17 mouse cellular contexts compared by ENCODE assay signal in genomic region chr15:28615662-28616061, GRCm38 (mm10).
DNase-seq lines count a peak whose midpoint lies in the region; ATAC-seq and TF ChIP-seq lines count a peak whose summit lies in the region.
"Had no signal": no experiment of that assay in that cellular context is flagged by ENCODE, and none has a peak within 500 bp of the region (broad histone marks: within the 10 kb centered on the region; RNA-seq: fewer than 3 reads in every experiment).

No protein-coding gene starts in this region.

- no peak overlapping the region for H3K4me2 ChIP-seq in midbrain, embryonic 16.5 days (ENCODE audit: low read length)
- H3K4me2 ChIP-seq: limb, embryonic 13.5 days; liver, embryonic 15.5 days; midbrain, embryonic 12.5 days; stomach, embryonic 15.5 days had no signal

- H3K9ac ChIP-seq in midbrain, embryonic 16.5 days (ENCODE audit: low read depth, low read length) = no peak overlapping the region
- H3K9ac ChIP-seq: limb, embryonic 13.5 days; liver, embryonic 15.5 days; midbrain, embryonic 12.5 days; stomach, embryonic 15.5 days had no signal

- no peak overlapping the region for H3K4me3 ChIP-seq in layer of hippocampus, adult 2 months
- H3K4me3 ChIP-seq in midbrain, embryonic 16.5 days (ENCODE audit: low read depth, low read length) = no peak overlapping the region
- H3K4me3 ChIP-seq: limb, embryonic 13.5 days; liver, embryonic 15.5 days; midbrain, embryonic 12.5 days; stomach, embryonic 15.5 days had no signal

- intact Hi-C loops in left cerebral cortex, postnatal 4 days (cut with DNase I) = no loop called here
- intact Hi-C loops in left cerebral cortex, postnatal 14 days (cut with DNase I) = no loop called here

- H3K27me3 ChIP-seq in midbrain, embryonic 16.5 days (ENCODE audit: control insufficient read depth, insufficient read depth, low read depth, low read length) = no peaks in the 10 kb centered on the region
- H3K27me3 ChIP-seq: limb, embryonic 13.5 days; liver, embryonic 15.5 days; midbrain, embryonic 12.5 days; stomach, embryonic 15.5 days had no signal

- peak; percentile 32 for DNase-seq in left cerebral cortex, postnatal 4 days
- DNase-seq in left cerebral cortex, postnatal 14 days (ENCODE audit: low spot score in 2 of 2) = no peak
- peak; percentile 29 for DNase-seq in cerebellum, adult 9-11 months
- DNase-seq in layer of hippocampus, adult 2 months (ENCODE audit: low spot score in 2 of 2) = peak; percentile 42 to 67
- DNase-seq in thymus, postnatal 0 days (ENCODE audit: low spot score) = no peak
- no peak for DNase-seq in lung, adult 18-20 months
- DNase-seq: adrenal gland, adult 2 months; embryo, embryonic 11 days; gastrocnemius, postnatal 25 days; heart, postnatal 10 days; kidney, adult 8-10 months; spleen, adult 18-20 months had no signal

- H3K36me3 ChIP-seq in midbrain, embryonic 16.5 days (ENCODE audit: control insufficient read depth, insufficient read depth, low read length) = no peaks in the 10 kb centered on the region
- H3K36me3 ChIP-seq: limb, embryonic 13.5 days; liver, embryonic 15.5 days; midbrain, embryonic 12.5 days; stomach, embryonic 15.5 days had no signal

- H3K4me1 ChIP-seq in midbrain, embryonic 16.5 days (ENCODE audit: control insufficient read depth, insufficient read depth, low read length) = no peaks in the 10 kb centered on the region
- H3K4me1 ChIP-seq: limb, embryonic 13.5 days; liver, embryonic 15.5 days; midbrain, embryonic 12.5 days; stomach, embryonic 15.5 days had no signal

- no peaks in the 10 kb centered on the region for H3K9me3 ChIP-seq in midbrain, embryonic 16.5 days (replicated peaks; ENCODE audit: control insufficient read depth, low read length, poor library complexity, severe bottlenecking)
- H3K9me3 ChIP-seq: limb, embryonic 13.5 days; liver, embryonic 15.5 days; midbrain, embryonic 12.5 days; stomach, embryonic 15.5 days had no signal

- TF ChIP-seq CTCF in layer of hippocampus, adult 2 months (conservative IDR thresholded peaks at IDR 0.05) = no peak

- no peak overlapping the region for H3K27ac ChIP-seq in layer of hippocampus, adult 2 months
- H3K27ac ChIP-seq in midbrain, embryonic 16.5 days (ENCODE audit: low read length) = no peak overlapping the region
- H3K27ac ChIP-seq: limb, embryonic 13.5 days; liver, embryonic 15.5 days; midbrain, embryonic 12.5 days; stomach, embryonic 15.5 days had no signal

- no peak for ATAC-seq in midbrain, embryonic 16.5 days

- 86% methylated on average over 3 of the region's 3 CpGs for WGBS in midbrain, embryonic 16.5 days

Comparison
In these comparisons a context has a peak if more than half of its experiments do, and no peak if none do; other contexts are left out.
1. DNase-seq: peak in left cerebral cortex, postnatal 4 days (single experiment), cerebellum, adult 9-11 months (single experiment) and layer of hippocampus, adult 2 months (2 of 2); none in left cerebral cortex, postnatal 14 days (0 of 2), thymus, postnatal 0 days (single experiment) and lung, adult 18-20 months (0 of 2).